Mouse (Mus musculus) frontal cortex, postnatal 10 days (tissue): Measurements from ENCODE around the gene Camk2g.

Source experiments
- DNase-seq, 2 experiments: peaks; one replicate each; pipeline ENCODE4 v3.0.0; 2022; ENCODE audit warnings: low spot score in 2 of 2, mixed read lengths in 1 of 2

Camk2g gene

DNA sequence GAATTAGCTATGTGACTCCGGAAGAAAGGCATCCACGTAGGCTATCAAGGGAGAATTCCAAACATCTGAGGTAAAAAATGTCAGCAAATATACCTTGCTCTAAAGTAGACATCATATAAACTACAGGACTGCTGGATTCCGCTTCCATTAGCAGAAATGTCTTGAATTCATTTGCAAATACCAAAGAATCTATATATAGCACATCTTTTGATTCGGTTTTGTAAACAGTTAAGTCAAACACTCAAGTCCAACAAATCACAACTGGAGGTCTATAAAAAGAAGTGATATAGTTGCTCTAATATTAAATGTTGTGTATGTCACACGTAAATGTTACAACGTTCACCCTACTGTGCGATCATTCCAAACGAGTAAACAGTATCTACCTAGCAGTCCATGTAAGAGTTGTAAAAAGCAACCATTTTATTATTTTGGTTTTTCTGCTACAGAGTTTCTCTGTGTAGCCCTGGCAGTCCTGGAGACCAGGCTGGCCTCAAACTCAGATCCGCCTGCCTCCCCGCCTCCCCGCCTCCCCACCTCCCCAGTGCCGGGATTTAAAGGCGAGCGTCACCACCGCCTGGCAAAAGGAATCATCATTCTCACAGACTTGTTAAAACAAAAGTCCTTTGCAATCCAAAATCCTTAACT lies 91.7 kb downstream of the Camk2g start:
- DNase-seq: no peak

DNA sequence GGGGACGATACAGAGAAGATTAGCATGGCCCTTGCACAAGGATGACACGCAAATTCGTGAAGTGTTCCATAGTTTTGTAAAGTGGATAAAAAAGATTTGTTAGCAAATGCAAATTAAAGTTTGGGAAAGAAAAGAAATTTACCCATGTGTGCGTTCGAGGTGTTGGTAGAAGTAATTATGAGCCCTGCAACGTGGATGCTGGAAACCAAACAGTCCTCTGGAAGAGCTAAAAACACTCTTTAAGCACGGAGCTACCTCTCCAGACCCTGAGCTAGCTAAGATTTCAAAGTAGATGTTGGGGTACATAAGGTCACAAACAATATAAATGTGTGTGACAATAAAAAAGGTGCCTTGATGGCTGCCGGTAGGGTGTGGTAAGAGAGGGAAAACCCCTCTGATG lies 92.3 kb downstream of the Camk2g start:
- no peak for DNase-seq

DNA sequence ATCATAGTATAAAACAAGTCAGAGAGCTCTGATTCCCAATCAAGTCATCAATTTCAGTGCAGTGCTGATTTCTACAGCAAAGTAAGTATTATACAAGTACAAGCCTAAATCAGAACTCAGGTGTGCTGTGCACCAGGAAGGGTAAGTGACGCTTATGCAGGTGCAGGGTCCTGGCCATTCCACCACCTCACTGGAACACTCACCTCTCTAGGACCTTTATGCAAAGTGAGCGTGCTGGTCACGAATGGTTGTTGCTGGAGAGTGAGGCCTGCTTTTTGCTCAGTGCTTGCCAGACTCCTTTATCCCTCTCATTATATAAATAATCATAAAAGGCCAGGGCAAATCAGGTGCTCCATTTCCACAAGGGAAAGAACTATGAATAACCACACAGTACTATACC lies 93.5 kb downstream of the Camk2g start:
- no peak for DNase-seq

DNA sequence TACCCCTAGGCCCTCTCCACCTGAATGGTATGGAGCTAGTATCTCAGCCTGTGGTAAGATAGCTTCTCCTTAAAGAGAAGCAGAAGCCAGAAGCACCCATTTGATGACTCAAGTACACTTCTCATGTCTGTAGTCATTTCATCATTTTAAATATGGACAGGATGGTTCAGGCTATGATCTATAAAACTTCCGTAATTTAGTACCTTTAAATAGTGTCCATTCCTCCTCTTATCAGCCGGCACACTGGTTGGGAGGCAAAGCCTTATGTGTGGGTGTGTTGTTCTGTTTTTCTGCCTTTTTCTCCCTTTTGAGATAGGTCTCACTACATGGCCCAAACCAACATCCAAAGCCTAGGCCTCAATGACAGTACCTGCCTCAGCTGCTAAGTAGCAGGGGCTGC lies 95.4 kb downstream of the Camk2g start:
- DNase-seq: no peak

DNA sequence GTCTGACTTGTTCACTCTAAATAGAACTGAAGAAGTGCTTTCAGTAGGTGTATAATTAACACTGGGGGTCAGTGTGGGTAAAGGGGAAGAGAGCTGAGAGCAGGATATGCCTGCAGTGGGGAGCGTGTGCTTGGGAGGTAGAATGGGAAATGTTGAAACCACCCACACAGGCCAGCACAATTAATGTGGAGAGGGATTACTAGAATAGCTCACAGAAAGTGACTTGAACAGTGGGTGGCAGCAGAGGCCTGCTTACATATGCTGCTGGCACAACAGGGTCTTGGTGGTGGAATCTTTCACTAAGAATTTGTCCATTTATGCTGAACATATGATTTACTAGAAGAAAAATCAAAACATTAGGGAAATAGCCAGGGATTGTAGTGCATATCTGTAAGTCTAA lies 96.9 kb downstream of the Camk2g start:
- peak in 1 of 2 experiments; percentile 43 for DNase-seq

DNA sequence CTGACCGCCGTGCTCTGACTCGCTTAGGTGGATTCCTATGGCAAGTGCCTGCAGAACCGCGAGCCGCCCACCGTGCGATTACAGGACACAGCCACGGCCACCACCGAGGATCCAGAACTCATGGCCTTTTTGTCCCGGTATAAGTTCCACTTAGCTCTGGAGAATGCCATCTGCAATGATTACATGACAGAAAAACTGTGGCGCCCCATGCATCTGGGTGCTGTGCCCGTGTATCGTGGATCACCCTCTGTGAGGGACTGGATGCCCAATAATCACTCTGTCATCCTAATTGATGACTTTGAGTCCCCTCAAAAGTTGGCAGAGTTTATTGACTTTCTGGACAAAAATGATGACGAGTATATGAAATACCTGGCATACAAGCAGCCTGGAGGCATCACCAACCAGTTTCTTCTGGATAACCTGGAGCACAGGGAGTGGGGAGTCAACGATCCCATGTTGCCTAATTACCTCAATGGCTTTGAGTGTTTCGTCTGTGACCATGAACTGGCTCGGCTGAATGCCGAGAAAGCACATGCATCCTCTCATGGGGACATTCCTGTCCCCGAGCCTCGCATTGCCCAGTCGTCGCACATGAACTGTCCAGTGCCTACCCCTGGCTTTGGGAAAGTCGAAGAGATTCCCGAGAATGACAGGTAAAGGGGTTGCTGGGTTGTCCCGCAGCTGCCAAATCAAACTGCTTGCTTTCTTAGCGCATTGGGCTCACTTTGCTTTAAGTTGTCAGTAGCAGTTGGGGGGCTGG lies 97.9 kb downstream of the Camk2g start:
- peak; percentile 27 to 30 for DNase-seq

DNA sequence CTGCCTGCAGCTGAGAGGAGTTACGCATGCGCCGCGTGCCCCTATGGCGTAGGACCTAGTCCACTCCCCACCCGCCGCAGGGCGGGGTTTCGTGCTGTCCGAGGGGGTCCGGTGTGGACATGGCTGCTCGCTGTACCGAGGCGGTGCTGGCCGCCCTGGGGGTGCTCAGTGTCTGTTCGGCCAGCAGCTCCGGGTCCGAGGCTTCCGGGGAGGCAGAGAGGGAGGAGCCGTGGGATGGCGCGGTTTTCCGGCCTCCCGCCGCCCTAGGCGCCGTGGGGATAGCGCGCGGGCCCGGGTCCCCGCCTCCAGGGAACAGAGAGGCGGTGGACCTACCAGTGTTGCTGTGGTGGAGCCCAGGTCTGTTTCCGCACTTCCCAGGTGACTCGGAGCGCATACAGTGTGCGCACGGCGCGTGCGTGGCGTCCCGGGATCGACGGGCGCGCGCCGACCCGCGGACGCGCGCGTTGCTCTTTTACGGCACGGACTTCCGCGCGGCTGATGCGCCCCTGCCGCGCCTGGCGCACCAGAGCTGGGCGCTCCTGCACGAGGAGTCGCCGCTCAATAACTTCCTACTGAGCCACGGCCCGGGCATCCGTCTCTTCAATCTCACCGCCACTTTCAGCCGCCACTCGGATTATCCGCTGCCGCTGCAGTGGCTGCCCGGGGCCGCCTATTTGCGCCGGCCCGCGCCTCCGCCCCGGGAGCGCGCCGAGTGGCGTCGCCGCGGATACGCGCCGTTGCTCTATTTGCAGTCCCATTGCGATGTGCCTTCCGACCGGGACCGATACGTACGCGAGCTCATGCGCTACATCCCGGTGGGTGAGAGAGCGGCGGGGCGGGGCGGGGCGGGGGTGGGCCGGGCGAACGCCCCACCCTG lies 98.8 kb downstream of the Camk2g start, which contains the start of gene Fut11:
Fut11 (plus strand) TSS at position 85 of the 877 bp plus-strand sequence.
- peak; percentile 80 to 85 for DNase-seq

DNA sequence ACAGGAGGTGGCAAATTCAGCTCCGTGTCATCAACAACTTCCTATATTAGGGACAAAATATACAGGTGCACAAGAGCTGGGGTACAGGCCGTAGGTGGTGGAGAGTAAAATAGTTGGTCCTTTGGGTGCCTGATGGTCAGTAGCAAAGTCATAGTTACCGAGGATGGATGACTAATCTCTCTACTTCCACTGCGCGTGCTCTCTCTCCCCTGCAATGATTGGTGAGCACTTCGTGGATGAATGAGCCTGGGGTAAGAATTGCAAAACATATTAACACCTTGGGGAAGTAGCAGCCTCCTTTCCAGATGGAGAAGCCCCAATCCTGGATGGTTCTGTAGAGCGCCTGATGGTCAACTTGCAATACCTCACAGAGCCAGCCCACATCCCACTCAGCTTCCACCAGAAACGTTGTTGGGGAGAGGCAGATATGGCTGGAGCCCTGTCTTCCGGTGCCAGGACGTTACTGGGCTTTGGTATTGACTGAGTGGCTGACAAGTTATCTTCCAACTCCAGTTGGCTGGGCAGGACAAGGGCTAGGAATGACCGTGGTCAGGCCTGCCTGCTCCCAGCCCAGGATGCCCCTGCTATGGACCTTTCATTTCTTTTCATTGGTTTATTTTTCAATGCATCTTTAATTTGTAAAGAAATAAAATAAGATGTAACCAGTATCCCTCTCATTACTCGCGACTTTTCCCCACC lies 99.6 kb downstream of the Camk2g start:
- no peak for DNase-seq

DNA sequence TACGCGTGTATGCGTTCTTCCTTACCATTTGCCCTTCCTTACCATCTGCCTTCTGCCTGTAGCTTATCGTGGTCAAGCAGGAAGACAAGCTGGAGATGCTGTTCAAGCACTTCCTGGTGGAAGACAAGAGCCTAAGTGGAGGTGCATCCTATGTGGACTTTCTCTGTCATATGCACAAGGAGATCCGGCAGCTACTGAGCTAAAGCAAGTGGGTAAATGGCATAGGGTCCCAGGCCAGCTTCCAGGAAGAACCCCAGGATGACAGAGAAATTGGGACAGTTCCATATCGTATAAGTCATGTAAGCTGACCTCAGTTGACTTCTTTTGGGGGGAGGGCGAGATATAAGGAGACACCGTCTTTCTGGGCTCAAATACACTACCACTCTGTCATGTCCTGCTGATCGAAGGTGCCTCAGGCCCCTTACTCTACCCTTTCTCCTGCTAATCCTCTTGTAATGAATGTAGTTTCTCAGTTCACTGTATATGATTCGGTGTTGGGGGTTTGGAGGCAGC lies 100.2 kb downstream of the Camk2g start:
- DNase-seq: no peak

DNA sequence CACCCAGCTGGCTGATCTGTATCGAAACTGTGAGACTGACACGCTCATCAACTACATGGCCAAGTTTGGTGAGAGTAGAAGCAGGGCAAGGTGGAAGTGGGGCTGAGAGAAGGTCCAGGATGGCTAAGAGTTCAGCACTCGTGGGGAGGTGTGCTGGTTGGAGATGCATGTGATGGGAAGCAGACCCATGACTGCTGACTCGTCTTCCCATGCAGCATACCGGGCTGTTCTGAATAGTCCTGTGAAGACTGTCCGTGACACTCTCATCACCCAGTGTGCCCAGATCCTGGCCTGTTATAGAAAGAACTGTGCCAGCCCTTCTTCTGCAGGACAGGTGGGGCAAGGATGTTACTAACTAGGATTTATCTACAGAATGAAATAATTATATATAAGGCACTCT lies 102.1 kb downstream of the Camk2g start:
- no peak for DNase-seq

DNA sequence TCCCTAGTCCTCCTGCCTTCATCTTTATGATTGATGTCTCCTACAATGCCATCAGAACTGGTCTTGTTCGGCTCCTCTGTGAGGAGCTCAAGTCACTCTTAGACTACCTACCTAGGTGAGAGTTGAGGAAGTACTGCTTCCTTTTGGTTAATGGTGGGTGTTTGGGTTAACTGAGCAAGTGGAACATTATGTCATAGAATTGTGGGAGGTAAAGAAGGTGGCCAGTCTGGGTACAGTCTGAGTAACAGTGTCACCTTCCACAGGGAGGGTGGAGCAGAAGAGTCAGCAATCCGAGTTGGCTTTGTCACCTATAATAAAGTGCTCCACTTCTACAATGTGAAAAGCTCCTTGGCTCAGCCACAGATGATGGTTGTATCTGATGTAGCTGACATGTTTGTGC lies 104.9 kb downstream of the Camk2g start:
- no peak for DNase-seq

DNA sequence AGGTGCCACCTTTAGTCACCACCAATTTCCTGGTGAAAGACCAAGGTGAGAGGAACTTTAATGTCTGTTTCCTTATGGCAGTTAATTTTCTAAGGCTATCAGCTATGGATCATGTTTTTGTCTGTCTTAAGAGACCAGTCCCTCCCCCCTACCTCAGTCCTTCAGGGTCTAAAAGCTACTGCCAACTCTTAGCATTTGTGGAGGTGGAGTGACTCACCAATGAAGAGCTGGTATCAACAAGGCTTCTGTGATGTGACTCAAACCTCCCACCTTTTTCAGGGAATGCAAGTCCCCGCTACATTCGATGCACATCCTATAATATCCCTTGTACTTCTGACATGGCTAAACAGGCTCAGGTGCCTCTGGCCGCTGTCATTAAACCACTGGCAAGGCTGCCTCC lies 107.3 kb downstream of the Camk2g start:
- no peak for DNase-seq
